13 mouse cellular contexts compared by ENCODE assay signal in genomic region chr3:89268916-89269315, GRCm38 (mm10). TPM values are rescaled to one million over a fixed set of nuclear protein-coding genes. Genes with fewer than 3 reads are reported as not detected.
DNase-seq lines count a peak whose midpoint lies in the region; ATAC-seq lines count a peak whose summit lies in the region.
"Had no signal": no experiment of that assay in that cellular context is flagged by ENCODE, and none has a peak within 500 bp of the region (broad histone marks: within the 10 kb centered on the region; RNA-seq: fewer than 3 reads in every experiment).

No protein-coding gene starts in this region.

- ATAC-seq in lung, embryonic 16.5 days (ENCODE audit: low read depth), result no peak
- ATAC-seq in limb, embryonic 13.5 days (ENCODE audit: low FRiP score, low read depth), result no peak
- no peak for ATAC-seq in stomach, embryonic 16.5 days (ENCODE audit: insufficient read depth, low FRiP score)
- ATAC-seq: activated CD4-positive, CD25-positive, alpha-beta regulatory T cell, adult 4 months; CD4-positive, CD25-positive, alpha-beta regulatory T cell, adult 4 months had no signal

- H3K4me1 ChIP-seq in lung, embryonic 16.5 days (replicated peaks; ENCODE audit: control insufficient read depth, insufficient read depth, low read length), result peaks cover 37% of the 10 kb centered on the region
- peaks cover 39% of the 10 kb centered on the region for H3K4me1 ChIP-seq in limb, embryonic 13.5 days
- peaks cover 33% of the 10 kb centered on the region for H3K4me1 ChIP-seq in stomach, embryonic 16.5 days (ENCODE audit: control insufficient read depth, insufficient read depth, low read length)

- intact Hi-C loops in heart, postnatal 14 days (cut with DNase I), result no loop called here

- no peaks in the 10 kb centered on the region for H3K27me3 ChIP-seq in lung, embryonic 16.5 days (ENCODE audit: control insufficient read depth, insufficient read depth, low read depth, low read length)
- H3K27me3 ChIP-seq in limb, embryonic 13.5 days, result no peaks in the 10 kb centered on the region
- H3K27me3 ChIP-seq in stomach, embryonic 16.5 days (ENCODE audit: control insufficient read depth, insufficient read depth, low read length), result no peaks in the 10 kb centered on the region

- H3K27ac ChIP-seq in lung, embryonic 16.5 days (ENCODE audit: low read length), result no peak overlapping the region
- H3K27ac ChIP-seq in limb, embryonic 13.5 days, result peak overlapping the region; percentile 34; the same call in 1 of the 2 replicates
- H3K27ac ChIP-seq in stomach, embryonic 16.5 days (ENCODE audit: low read length), result no peak overlapping the region

- peak overlapping the region; percentile 51; the same call in 1 of the 2 replicates for H3K4me2 ChIP-seq in lung, embryonic 16.5 days (ENCODE audit: low read depth, low read length)
- peak overlapping the region; percentile 83 for H3K4me2 ChIP-seq in limb, embryonic 13.5 days (replicated peaks)
- peak overlapping the region; percentile 87 for H3K4me2 ChIP-seq in stomach, embryonic 16.5 days (ENCODE audit: low read depth, low read length)

- H3K9me3 ChIP-seq in lung, embryonic 16.5 days (ENCODE audit: control insufficient read depth, low read length), result no peaks in the 10 kb centered on the region
- no peaks in the 10 kb centered on the region for H3K9me3 ChIP-seq in limb, embryonic 13.5 days
- H3K9me3 ChIP-seq in stomach, embryonic 16.5 days (replicated peaks; ENCODE audit: control insufficient read depth, low read length), result no peaks in the 10 kb centered on the region

- H3K36me3 ChIP-seq in lung, embryonic 16.5 days (ENCODE audit: control insufficient read depth, insufficient read depth, low read length), result peaks cover 14% of the 10 kb centered on the region
- H3K36me3 ChIP-seq in limb, embryonic 13.5 days, result peaks cover 25% of the 10 kb centered on the region
- H3K36me3 ChIP-seq in stomach, embryonic 16.5 days (ENCODE audit: control insufficient read depth, insufficient read depth, low read length), result 0 out of 2 replicates have a peak, but pooled peaks cover 6% of the 10 kb centered on the region

- DNase-seq in heart, adult 11 months, result peak; percentile 88
- DNase-seq in heart, postnatal 14 days, result no peak
- DNase-seq in lung, adult 18-20 months, result no peak
- no peak for DNase-seq in thymus, postnatal 36 days
- DNase-seq in ovary, adult 18-20 months (ENCODE audit: low spot score), result no peak
- DNase-seq: cerebellum, adult 8-10 months; gastrocnemius, postnatal 10 days; layer of hippocampus, adult 9-11 months had no signal

- WGBS in lung, embryonic 16.5 days, result 67% methylated on average over 8 of the region's 8 CpGs
- 56% methylated on average over 8 of the region's 8 CpGs for WGBS in limb, embryonic 13.5 days
- WGBS in stomach, embryonic 16.5 days, result 66% methylated on average over 8 of the region's 8 CpGs

- no peak overlapping the region for H3K4me3 ChIP-seq in lung, embryonic 16.5 days (ENCODE audit: low read length)
- peak overlapping the region; percentile 60 for H3K4me3 ChIP-seq in limb, embryonic 13.5 days
- H3K4me3 ChIP-seq in stomach, embryonic 16.5 days (replicated peaks; ENCODE audit: low read length), result no peak overlapping the region

- peak overlapping the region; percentile 26; the same call in 1 of the 2 replicates for H3K9ac ChIP-seq in lung, embryonic 16.5 days (ENCODE audit: low read length)
- H3K9ac ChIP-seq in limb, embryonic 13.5 days, result peak overlapping the region; percentile 84
- peak overlapping the region; percentile 85; the same call in 1 of the 2 replicates for H3K9ac ChIP-seq in stomach, embryonic 16.5 days (ENCODE audit: low read length)

RNA-seq across cellular contexts. Expression of gene Slc50a1, which starts 1.5 kb away (rescaled TPM):
- total RNA-seq in heart, postnatal 14 days (2021), result 10 to 100 TPM; 20.6 to 22.7 TPM
- 65.7 and 66.7 TPM in 2 replicates for polyA plus RNA-seq in lung, embryonic 16.5 days (2015; fragmentation: Nextera tagmentation; extraction: Ambion mirVana)
- polyA plus RNA-seq in limb, embryonic 13.5 days (2015; fragmentation: Nextera tagmentation; extraction: Ambion mirVana), result 85.5 and 88.8 TPM in 2 replicates
- 81.7 and 83.1 TPM in 2 replicates for polyA plus RNA-seq in stomach, embryonic 16.5 days (2015; fragmentation: Nextera tagmentation; extraction: Ambion mirVana)

RNA-seq across cellular contexts. Expression of gene Dpm3, which starts 9.8 kb away (rescaled TPM):
- total RNA-seq in heart, postnatal 14 days (2021), result 10 to 100 TPM; 47.6 to 58.7 TPM
- polyA plus RNA-seq in lung, embryonic 16.5 days (2015; fragmentation: Nextera tagmentation; extraction: Ambion mirVana), result 135 and 138 TPM in 2 replicates
- polyA plus RNA-seq in limb, embryonic 13.5 days (2015; fragmentation: Nextera tagmentation; extraction: Ambion mirVana), result 120 and 126 TPM in 2 replicates
- polyA plus RNA-seq in stomach, embryonic 16.5 days (2015; fragmentation: Nextera tagmentation; extraction: Ambion mirVana), result 119 and 131 TPM in 2 replicates

RNA-seq across cellular contexts. Expression of gene Efna1, which starts 12.0 kb away (rescaled TPM):
- total RNA-seq in heart, postnatal 14 days (2021), result 10 to 100 TPM; 32.4 to 34.0 TPM
- 97.2 and 104 TPM in 2 replicates for polyA plus RNA-seq in lung, embryonic 16.5 days (2015; fragmentation: Nextera tagmentation; extraction: Ambion mirVana)
- 44.0 and 46.2 TPM in 2 replicates for polyA plus RNA-seq in limb, embryonic 13.5 days (2015; fragmentation: Nextera tagmentation; extraction: Ambion mirVana)
- 41.5 and 44.7 TPM in 2 replicates for polyA plus RNA-seq in stomach, embryonic 16.5 days (2015; fragmentation: Nextera tagmentation; extraction: Ambion mirVana)
- polyA plus RNA-seq: activated CD4-positive, CD25-positive, alpha-beta regulatory T cell, adult 4 months; CD4-positive, CD25-positive, alpha-beta regulatory T cell, adult 4 months had no signal

RNA-seq across cellular contexts. Expression of gene Trim46, which starts 22.8 kb away (rescaled TPM):
- total RNA-seq in heart, postnatal 14 days (2021), result under 1 TPM; 0.68 to 0.76 TPM
- polyA plus RNA-seq in lung, embryonic 16.5 days (2015; fragmentation: Nextera tagmentation; extraction: Ambion mirVana), result 7.2 and 7.7 TPM in 2 replicates
- polyA plus RNA-seq in limb, embryonic 13.5 days (2015; fragmentation: Nextera tagmentation; extraction: Ambion mirVana), result 6.1 and 6.8 TPM in 2 replicates
- polyA plus RNA-seq in stomach, embryonic 16.5 days (2015; fragmentation: Nextera tagmentation; extraction: Ambion mirVana), result 4.4 and 4.8 TPM in 2 replicates

RNA-seq across cellular contexts. Expression of gene Krtcap2, which starts 23.1 kb away (rescaled TPM):
- 10 to 100 TPM; 71.9 to 72.8 TPM for total RNA-seq in heart, postnatal 14 days (2021)
- polyA plus RNA-seq in lung, embryonic 16.5 days (2015; fragmentation: Nextera tagmentation; extraction: Ambion mirVana), result 304 and 314 TPM in 2 replicates
- 332 and 333 TPM in 2 replicates for polyA plus RNA-seq in limb, embryonic 13.5 days (2015; fragmentation: Nextera tagmentation; extraction: Ambion mirVana)
- polyA plus RNA-seq in stomach, embryonic 16.5 days (2015; fragmentation: Nextera tagmentation; extraction: Ambion mirVana), result 318 and 325 TPM in 2 replicates

Comparison
In these comparisons a context has a peak if more than half of its experiments do, and no peak if none do; other contexts are left out.
1. H3K9ac ChIP-seq: peak in every context shown above with its lines; median percentile 85 in stomach, embryonic 16.5 days; 84 in limb, embryonic 13.5 days; 26 in lung, embryonic 16.5 days.